Mouse (Mus musculus) frontal cortex, postnatal 14 days (tissue): ENCODE results near the gene Gm9195.
A peak's percentile ranks its signal among the peaks of the same experiment; 100 is the strongest.

ENCODE experiments used
- DNase-seq, 2 experiments: peaks; one replicate each; pipeline ENCODE4 v3.0.0; 2022; ENCODE audit warnings: low spot score in 2 of 2

Gm9195 gene

GRCm38 (mm10) chr14:72491738-72492137 is at the start of gene Gm9195:
TSS of gene Gm9195 (minus strand) at chr14:72491838.
- no peak for DNase-seq

GRCm38 (mm10) chr14:72536392-72537017 is 44.9 kb upstream of the Gm9195 start:
- DNase-seq: no peak

- no peak for DNase-seq
Observed at GRCm38 (mm10) chr14:72533862-72534261, 42.2 kb upstream of the Gm9195 start.

GRCm38 (mm10) chr14:72532028-72532917 is 40.6 kb upstream of the Gm9195 start:
- DNase-seq: no peak

- no peak for DNase-seq
Observed at GRCm38 (mm10) chr14:72527126-72527525, 35.5 kb upstream of the Gm9195 start.

- no peak for DNase-seq
Observed at GRCm38 (mm10) chr14:72519561-72519960, 27.9 kb upstream of the Gm9195 start.

- DNase-seq: no peak
Observed at GRCm38 (mm10) chr14:72518786-72519185, 27.1 kb upstream of the Gm9195 start.

- peak; percentile 13 to 53 for DNase-seq
Observed at GRCm38 (mm10) chr14:72516376-72516775, 24.7 kb upstream of the Gm9195 start.

- DNase-seq: no peak
Observed at GRCm38 (mm10) chr14:72506723-72507420, 15.2 kb upstream of the Gm9195 start.

- no peak for DNase-seq
Observed at GRCm38 (mm10) chr14:72506018-72506722, 14.5 kb upstream of the Gm9195 start.

- no peak for DNase-seq
Observed at GRCm38 (mm10) chr14:72504985-72505384, 13.3 kb upstream of the Gm9195 start.

GRCm38 (mm10) chr14:72503241-72503640 is 11.6 kb upstream of the Gm9195 start:
- no peak for DNase-seq

GRCm38 (mm10) chr14:72493775-72494174 is 2.1 kb upstream of the Gm9195 start:
- no peak for DNase-seq

- peak in 1 of 2 experiments; percentile 7 for DNase-seq
Observed at GRCm38 (mm10) chr14:72490367-72490766, 1.3 kb downstream of the Gm9195 start.

GRCm38 (mm10) chr14:72474501-72474900 is 17.1 kb downstream of the Gm9195 start:
- DNase-seq: no peak

- no peak for DNase-seq
Observed at GRCm38 (mm10) chr14:72468429-72468828, 23.2 kb downstream of the Gm9195 start.

- no peak for DNase-seq
Observed at GRCm38 (mm10) chr14:72466384-72466783, 25.3 kb downstream of the Gm9195 start.

GRCm38 (mm10) chr14:72461591-72461990 is 30.0 kb downstream of the Gm9195 start:
- no peak for DNase-seq

GRCm38 (mm10) chr14:72460291-72460690 is 31.3 kb downstream of the Gm9195 start:
- DNase-seq: no peak

GRCm38 (mm10) chr14:72458930-72459329 is 32.7 kb downstream of the Gm9195 start:
- no peak for DNase-seq
